Mouse (Mus musculus): ENCODE results near the gene Slc5a2. TPM values are rescaled to one million over a fixed set of nuclear protein-coding genes. Genes with fewer than 3 reads are reported as not detected.
A peak's percentile ranks its signal among the peaks of the same experiment; 100 is the strongest.

Slc5a2 gene
- polyA plus RNA-seq, 1 experiment from 2014 or later: not detected

DNA sequence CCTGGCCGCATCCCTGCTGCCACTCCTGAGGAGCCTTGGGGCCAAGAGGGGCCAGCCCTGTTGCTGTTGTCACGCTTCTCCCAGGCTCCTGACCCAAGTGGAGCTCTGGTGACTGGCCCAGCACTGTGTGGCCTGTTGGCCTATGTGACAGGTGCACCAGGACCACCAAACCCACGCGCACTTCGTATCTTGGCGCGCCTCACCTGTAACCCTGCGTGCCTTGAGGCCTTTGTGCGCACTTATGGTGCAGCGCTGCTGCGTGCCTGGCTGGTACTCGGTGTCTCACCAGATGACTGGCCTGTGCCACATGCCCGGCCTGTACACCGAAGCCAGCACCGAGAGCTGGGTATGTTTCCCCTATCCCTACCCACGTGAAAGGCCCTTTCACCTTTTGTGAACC, 23.1 kb upstream of the Slc5a2 start:
- H3K4me3 ChIP-seq: no peak overlapping the region
- no peak overlapping the region for H3K9ac ChIP-seq
- no peaks in the 10 kb centered on the region for H3K9me3 ChIP-seq (replicated peaks)
- H3K4me2 ChIP-seq (replicated peaks): no peak overlapping the region
- ATAC-seq (ENCODE audit: low FRiP score): no peak
- H3K36me3 ChIP-seq: peaks cover 46% of the 10 kb centered on the region
- H3K27me3 ChIP-seq: no peaks in the 10 kb centered on the region
- peaks cover 19% of the 10 kb centered on the region for H3K4me1 ChIP-seq
- WGBS: 93% methylated on average over 16 of the region's 16 CpGs
- H3K27ac ChIP-seq: no peak overlapping the region

DNA sequence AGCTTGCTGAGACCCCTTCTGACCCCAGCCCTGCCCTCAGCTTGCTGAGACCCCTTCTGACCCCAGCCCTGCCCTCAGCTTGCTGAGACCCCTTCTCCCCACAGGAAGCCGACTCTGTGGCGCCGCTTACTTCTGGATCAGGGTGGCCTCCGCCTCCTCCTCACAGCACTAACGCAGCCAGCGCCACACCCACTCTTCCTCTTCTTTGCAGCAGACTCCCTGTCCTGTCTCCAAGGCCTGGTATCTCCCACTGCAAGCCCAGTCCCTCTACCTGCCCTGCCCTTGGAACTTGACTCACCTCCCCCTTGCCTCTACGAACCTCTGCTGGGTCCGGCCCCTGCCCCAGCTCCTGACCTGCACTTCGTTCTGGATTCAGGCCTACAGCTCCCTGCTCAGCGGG, 21.5 kb upstream of the Slc5a2 start:
- 45% methylated on average over 10 of the region's 10 CpGs for WGBS
- Histone ChIP-seq H3K4me1 (peaks cover 18% of the 10 kb centered on the region), H3K36me3 (peaks cover 46% of the 10 kb centered on the region), H3K4me3 (no peak overlapping the region), H3K9ac (0 out of 2 replicates have a peak overlapping the region, but pooled peaks have one; percentile 13), H3K27ac (no peak overlapping the region), H3K27me3 (0 out of 2 replicates have a peak, but pooled peaks cover 4% of the 10 kb centered on the region), H3K4me2 (replicated peaks) (no peak overlapping the region), H3K9me3 (replicated peaks) (no peaks in the 10 kb centered on the region)
- no peak for ATAC-seq (ENCODE audit: low FRiP score)

DNA sequence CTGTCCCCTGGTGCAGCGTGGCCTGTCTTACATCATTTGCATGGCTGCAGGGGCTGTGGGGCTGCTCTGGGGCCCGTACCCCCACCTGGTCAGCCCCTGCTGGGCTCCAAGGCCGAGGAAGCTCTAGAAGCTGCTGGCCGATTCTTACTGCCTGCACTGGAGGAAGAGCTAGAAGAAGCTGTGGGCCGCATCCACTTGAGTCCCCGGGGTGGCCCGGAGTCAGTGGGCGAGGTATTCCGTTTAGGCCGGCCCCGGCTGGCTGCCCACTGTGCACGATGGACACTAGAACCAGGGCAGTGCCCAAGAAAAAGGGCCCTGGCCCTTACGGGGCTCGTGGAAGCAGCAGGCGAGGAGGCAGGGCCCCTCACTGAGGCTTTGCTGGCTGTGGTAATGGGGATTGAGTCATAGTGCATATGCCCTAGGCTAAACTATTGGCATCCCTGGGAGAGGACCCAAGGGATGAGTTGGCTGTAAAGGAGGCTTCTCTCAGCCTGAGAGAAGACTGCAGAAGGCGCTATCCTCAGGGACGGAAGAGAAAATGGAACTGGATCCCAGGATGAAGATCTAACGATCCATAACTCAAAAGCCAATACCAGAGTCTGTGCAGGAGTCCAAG, 20.9 kb upstream of the Slc5a2 start:
- Histone ChIP-seq H3K36me3 (peaks cover 46% of the 10 kb centered on the region), H3K27me3 (0 out of 2 replicates have a peak, but pooled peaks cover 4% of the 10 kb centered on the region), H3K4me2 (replicated peaks) (no peak overlapping the region), H3K9me3 (replicated peaks) (no peaks in the 10 kb centered on the region), H3K9ac (0 out of 2 replicates have a peak overlapping the region, but pooled peaks have one; percentile 13), H3K27ac (no peak overlapping the region), H3K4me1 (peaks cover 15% of the 10 kb centered on the region), H3K4me3 (no peak overlapping the region)
- ATAC-seq (ENCODE audit: low FRiP score): no peak
- 79% methylated on average over 18 of the region's 18 CpGs for WGBS

DNA sequence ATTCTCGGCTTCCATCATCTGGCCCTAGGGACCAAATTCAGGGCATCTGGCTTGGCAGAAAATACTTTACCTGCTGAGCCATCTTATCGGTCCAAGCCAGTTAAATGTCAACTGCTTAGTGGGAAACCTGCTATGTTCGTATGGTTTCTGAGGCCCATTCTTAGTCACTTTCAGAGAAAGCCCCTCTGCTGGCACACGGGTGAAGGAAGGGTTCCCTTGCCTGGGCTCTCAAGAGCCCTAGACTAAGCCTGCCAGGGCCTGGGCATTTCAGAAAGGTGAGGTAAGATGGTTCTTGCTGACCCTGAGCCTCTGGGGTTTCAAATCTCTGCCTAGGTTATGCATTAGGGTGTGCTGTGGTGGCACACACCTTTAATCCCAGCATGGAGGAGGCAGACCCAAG, 19.9 kb upstream of the Slc5a2 start:
- no peak overlapping the region for H3K27ac ChIP-seq
- H3K27me3 ChIP-seq: 0 out of 2 replicates have a peak, but pooled peaks cover 4% of the 10 kb centered on the region
- peaks cover 40% of the 10 kb centered on the region for H3K36me3 ChIP-seq
- H3K4me2 ChIP-seq (replicated peaks): no peak overlapping the region
- no peak overlapping the region for H3K4me3 ChIP-seq
- no peaks in the 10 kb centered on the region for H3K9me3 ChIP-seq (replicated peaks)
- 80% methylated on average over 4 of the region's 4 CpGs for WGBS
- H3K4me1 ChIP-seq: peaks cover 15% of the 10 kb centered on the region
- no peak overlapping the region for H3K9ac ChIP-seq
- no peak for ATAC-seq (ENCODE audit: low FRiP score)

DNA sequence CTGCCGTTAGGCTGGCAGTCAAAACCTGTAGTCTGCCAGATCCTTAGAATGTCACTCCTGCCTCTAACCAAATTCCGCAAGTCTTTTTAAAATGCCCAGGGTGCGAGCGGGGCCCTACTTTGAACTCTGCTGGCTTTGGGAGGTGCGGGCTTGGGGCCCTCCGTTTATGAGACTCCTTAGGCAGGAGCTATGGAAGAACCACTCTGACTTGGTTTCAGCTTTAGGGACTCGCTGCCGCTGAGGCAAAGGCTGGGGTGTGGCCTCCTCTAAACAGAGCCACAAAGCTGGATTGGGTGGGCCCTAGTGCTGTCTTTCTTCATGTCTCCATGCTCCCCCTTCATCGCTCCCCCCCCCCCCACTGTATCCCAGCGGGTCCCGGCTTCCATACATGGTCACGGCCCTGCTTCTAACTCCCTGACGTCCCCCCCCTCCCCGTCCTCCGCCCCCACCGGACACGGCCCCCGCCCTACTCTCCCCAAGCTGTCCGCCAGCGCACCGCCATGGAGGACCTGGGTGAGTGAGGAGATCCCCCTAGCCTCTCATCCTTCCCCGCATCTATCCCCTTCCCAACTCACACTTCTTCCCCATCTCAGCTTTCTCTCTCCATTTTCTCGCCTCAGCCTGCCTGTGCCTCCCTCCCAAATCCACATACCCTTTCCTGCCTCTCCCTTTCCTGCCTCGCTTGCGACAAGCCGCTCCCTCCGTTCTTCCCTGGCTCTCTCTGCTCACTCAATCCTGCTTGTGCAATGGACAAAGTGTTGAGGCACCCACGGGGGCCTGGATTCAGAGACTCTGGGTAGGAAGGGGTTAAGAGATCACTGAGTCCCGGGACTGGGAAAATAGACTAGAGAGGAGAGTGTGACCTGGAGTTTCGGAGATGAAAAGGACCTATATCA, 18.7 kb upstream of the Slc5a2 start, which contains the start of gene Tgfb1i1:
Gene Tgfb1i1 (plus strand): TSS at position 317 of the 896 bp plus-strand sequence.
- H3K4me3 ChIP-seq: peak within 1 kb of the TSS; percentile 35
- H3K36me3 ChIP-seq: peaks cover 30% of the 10 kb centered on the region
- peaks cover 15% of the 10 kb centered on the region for H3K4me1 ChIP-seq
- peak within 1 kb of the TSS; percentile 59 for H3K4me2 ChIP-seq (replicated peaks)
- ATAC-seq (ENCODE audit: low FRiP score): peak; percentile 65
- peak within 1 kb of the TSS; percentile 58 for H3K9ac ChIP-seq
- H3K27ac ChIP-seq: peak within 1 kb of the TSS; percentile 67
- H3K9me3 ChIP-seq (replicated peaks): no peaks in the 10 kb centered on the region
- 4% methylated on average over 21 of the region's 30 CpGs for WGBS
- H3K27me3 ChIP-seq: 0 out of 2 replicates have a peak, but pooled peaks cover 4% of the 10 kb centered on the region

DNA sequence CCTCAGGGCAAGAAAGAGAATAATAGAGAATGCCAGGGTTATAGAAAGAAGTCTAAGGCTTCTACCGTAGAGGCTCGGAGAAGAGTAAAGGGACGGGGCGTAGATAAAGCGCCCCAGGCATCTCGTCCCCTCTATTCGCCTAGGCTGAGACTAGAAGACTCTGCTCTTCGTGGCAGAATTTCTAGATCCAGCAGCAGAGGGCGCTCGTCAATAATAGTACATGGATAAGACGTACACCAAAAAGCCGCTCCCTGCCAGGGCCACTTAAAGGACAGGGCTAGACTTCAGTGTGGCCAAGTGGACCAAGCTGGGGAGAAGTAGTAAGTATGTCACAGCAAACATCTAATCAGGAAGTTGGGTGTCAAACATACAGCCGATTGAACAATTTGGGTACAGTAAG, 18.0 kb upstream of the Slc5a2 start:
- peaks cover 24% of the 10 kb centered on the region for H3K36me3 ChIP-seq
- peak; percentile 74 for ATAC-seq (ENCODE audit: low FRiP score)
- peaks cover 21% of the 10 kb centered on the region for H3K4me1 ChIP-seq
- H3K9ac ChIP-seq: peak overlapping the region; percentile 58
- H3K27me3 ChIP-seq: peaks cover 8% of the 10 kb centered on the region; the same call in 1 of the 2 replicates
- no peaks in the 10 kb centered on the region for H3K9me3 ChIP-seq (replicated peaks)
- WGBS: 3% methylated on average over 13 of the region's 13 CpGs
- peak overlapping the region; percentile 35 for H3K4me3 ChIP-seq
- H3K4me2 ChIP-seq (replicated peaks): peak overlapping the region; percentile 59
- peak overlapping the region; percentile 67 for H3K27ac ChIP-seq

DNA sequence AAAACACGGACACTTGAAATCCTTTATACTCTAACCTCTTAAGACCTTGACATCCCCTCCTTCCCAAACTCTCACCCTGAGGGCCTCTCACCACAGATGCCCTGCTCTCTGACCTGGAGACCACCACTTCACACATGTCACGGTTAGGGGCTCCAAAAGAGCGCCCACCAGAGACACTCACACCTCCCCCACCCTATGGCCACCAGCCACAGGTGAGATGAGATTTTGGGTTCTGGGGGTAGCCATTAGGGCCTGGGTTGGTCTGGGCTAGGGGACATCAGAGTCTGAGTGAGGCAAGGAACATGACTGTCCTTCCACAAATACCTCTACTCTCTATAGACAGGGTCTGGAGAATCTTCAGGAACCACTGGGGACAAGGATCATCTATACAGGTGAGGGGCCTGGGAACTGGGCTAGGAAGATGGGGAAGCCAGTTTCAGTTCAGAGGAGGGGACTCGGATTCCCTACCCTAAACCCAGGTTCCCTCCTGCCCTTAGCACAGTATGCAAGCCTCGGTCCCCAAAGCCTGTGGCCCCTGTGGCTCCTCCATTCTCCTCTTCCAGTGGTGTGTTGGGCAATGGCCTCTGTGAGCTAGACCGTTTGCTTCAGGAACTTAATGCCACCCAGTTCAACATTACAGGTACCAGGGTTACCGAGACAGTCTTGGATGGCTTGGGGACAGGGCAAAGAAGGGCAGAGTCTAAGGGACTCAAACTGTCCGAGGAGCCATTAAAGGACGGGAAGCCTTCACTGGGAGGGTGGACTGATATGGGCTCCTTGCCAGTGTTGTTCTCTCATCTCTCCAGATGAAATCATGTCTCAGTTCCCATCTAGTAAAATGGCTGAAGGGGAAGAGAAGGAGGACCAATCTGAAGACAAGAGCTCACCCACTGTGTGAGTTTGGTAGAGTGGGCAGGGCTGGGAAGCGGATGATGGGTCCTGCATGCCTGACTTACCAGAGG, 17.1 kb upstream of the Slc5a2 start:
- no peak for ATAC-seq (ENCODE audit: low FRiP score)
- Histone ChIP-seq H3K27ac (no peak overlapping the region), H3K27me3 (peaks cover 11% of the 10 kb centered on the region; the same call in 1 of the 2 replicates), H3K4me3 (no peak overlapping the region), H3K36me3 (peaks cover 15% of the 10 kb centered on the region), H3K4me1 (peaks cover 26% of the 10 kb centered on the region), H3K4me2 (replicated peaks) (peak overlapping the region; percentile 59; the same call in 1 of the 2 replicates), H3K9me3 (replicated peaks) (no peaks in the 10 kb centered on the region), H3K9ac (no peak overlapping the region)
- 87% methylated on average over 10 of the region's 10 CpGs for WGBS

DNA sequence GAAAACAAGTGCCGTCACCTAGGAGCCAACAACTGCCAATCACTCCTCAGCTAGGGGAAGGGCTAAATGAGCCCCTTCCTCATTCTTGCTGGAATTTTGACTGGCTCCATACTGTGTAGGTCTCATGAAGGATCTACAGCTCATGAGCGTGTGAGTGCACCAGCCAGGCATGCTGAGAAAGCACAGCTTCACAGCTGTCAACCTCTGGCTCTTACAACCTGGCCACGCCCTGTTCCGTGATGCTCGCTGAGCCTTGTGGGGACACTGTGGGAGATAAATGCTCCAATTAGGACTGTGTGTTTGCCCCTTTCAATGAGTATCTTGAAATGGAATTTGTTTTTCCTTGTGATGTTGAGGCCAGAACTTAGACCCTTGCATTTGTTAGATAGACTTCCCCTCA, 15.5 kb upstream of the Slc5a2 start:
- no peak for ATAC-seq (ENCODE audit: low FRiP score)
- 84% methylated on average over 5 of the region's 5 CpGs for WGBS
- Histone ChIP-seq H3K36me3 (peaks cover 4% of the 10 kb centered on the region; the same call in 1 of the 2 replicates), H3K9me3 (replicated peaks) (no peaks in the 10 kb centered on the region), H3K9ac (no peak overlapping the region), H3K4me3 (no peak overlapping the region), H3K27ac (no peak overlapping the region), H3K27me3 (peaks cover 14% of the 10 kb centered on the region; the same call in 1 of the 2 replicates), H3K4me1 (peaks cover 22% of the 10 kb centered on the region), H3K4me2 (replicated peaks) (no peak overlapping the region)

DNA sequence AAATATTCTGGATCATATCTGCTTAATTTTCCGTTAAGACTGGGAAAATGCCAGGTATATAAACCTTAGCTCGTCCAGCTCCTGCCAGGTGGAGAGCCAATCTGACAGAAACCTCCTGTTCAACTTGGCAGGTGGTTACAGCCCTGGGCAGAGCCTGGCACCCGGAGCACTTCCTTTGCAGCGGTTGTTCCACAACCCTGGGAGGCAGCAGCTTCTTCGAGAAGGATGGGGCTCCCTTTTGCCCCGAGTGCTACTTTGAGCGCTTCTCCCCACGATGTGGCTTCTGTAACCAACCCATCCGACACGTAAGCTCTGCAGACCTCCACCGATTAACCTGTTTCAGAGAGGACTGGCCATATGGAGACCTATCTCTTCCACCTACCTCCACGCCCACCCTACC, 13.5 kb upstream of the Slc5a2 start:
- Histone ChIP-seq H3K36me3 (0 out of 2 replicates have a peak, but pooled peaks cover 2% of the 10 kb centered on the region), H3K4me2 (replicated peaks) (peak overlapping the region; percentile 49), H3K9ac (no peak overlapping the region), H3K9me3 (replicated peaks) (no peaks in the 10 kb centered on the region), H3K27me3 (peaks cover 14% of the 10 kb centered on the region; the same call in 1 of the 2 replicates), H3K27ac (no peak overlapping the region), H3K4me3 (no peak overlapping the region), H3K4me1 (peaks cover 14% of the 10 kb centered on the region)
- 59% methylated on average over 12 of the region's 12 CpGs for WGBS
- no peak for ATAC-seq (ENCODE audit: low FRiP score)

DNA sequence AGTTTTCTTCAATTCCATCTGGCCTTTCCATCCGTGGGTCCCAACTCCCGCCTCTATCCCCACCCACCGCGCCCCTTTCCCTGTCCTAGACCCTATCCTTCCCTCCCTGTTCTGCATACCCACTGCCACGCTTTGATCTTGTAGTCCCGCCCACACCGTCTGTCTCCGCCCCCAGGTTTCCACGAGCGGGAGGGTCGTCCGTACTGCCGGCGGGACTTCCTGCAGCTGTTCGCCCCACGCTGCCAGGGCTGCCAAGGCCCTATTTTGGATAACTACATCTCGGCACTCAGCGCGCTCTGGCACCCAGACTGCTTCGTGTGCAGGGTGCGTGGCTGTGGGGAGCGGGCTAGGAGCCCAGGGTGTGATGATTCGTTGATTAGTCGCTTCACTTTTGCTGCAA, 12.8 kb upstream of the Slc5a2 start:
- WGBS: 13% methylated on average over 24 of the region's 24 CpGs

DNA sequence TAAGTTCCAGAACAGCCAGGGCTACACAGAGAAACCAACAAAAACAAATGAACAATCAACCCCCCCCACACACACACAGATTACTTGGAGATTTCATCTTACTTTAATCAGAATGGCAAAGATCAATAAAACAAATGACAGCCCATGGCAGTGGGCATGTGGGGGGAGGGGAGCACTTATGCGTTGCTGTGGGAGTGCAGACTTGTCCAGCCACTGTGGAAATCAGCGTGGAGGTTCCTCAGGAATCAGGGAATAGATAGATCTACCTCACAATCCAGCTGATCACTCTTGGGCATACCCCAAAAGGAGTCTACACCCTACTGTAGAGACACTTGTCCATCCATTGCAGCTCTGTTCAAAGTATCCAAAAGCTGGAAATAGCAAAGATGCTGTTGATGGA, 10.5 kb upstream of the Slc5a2 start:
- no peak overlapping the region for H3K27ac ChIP-seq
- 63% methylated on average over 2 of the region's 2 CpGs for WGBS
- no peak overlapping the region for H3K9ac ChIP-seq
- H3K36me3 ChIP-seq: 0 out of 2 replicates have a peak, but pooled peaks cover 1% of the 10 kb centered on the region
- peaks cover 10% of the 10 kb centered on the region; the same call in 1 of the 2 replicates for H3K27me3 ChIP-seq
- no peak for ATAC-seq (ENCODE audit: low FRiP score)
- no peak overlapping the region for H3K4me2 ChIP-seq (replicated peaks)
- peaks cover 12% of the 10 kb centered on the region for H3K4me1 ChIP-seq
- no peaks in the 10 kb centered on the region for H3K9me3 ChIP-seq (replicated peaks)
- H3K4me3 ChIP-seq: no peak overlapping the region

More for the DNA sequence above, 12.8 kb upstream of the Slc5a2 start:
- peak overlapping the region; percentile 48; the same call in 1 of the 2 replicates for H3K9ac ChIP-seq
- peaks cover 14% of the 10 kb centered on the region; the same call in 1 of the 2 replicates for H3K27me3 ChIP-seq
- no peaks in the 10 kb centered on the region for H3K9me3 ChIP-seq (replicated peaks)
- H3K4me1 ChIP-seq: peaks cover 13% of the 10 kb centered on the region
- peak overlapping the region; percentile 18 for H3K4me3 ChIP-seq
- H3K4me2 ChIP-seq (replicated peaks): peak overlapping the region; percentile 49
- 0 out of 2 replicates have a peak, but pooled peaks cover 2% of the 10 kb centered on the region for H3K36me3 ChIP-seq
- ATAC-seq (ENCODE audit: low FRiP score): no peak
- no peak overlapping the region for H3K27ac ChIP-seq
